In the genomic region with DNA sequence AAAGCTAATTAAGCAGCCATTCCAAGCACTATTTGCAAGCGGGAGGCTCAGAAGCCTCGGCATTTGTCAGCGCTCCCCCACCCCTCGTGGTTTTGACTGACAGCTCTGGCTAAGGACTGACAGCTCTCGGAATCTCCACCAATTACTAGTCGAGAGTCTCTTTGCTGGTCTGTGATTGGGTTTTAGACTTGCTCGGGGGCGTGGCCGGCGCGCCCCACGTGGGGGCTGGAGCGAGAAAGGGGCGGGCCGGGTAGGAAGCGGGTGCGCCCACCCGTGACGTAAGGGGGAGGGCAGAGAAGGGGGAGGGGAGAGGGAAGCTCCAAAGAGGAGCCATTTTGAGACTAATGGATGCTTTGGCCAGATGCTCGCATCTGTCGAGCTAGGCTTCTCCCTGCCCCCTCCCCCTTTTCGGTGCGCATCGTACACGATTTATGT, we compare ENCODE assay signal across 8 mouse cellular contexts. TPM values are rescaled to one million over a fixed set of nuclear protein-coding genes. Genes with fewer than 3 reads are reported as not detected.
DNase-seq lines count a peak whose midpoint lies in the region; ATAC-seq and TF ChIP-seq lines count a peak whose summit lies in the region.

No protein-coding gene starts in this region.

- H3K4me1 ChIP-seq in heart, embryonic 11.5 days (ENCODE audit: control insufficient read depth, insufficient read depth, low read length), result peaks cover 37% of the 10 kb centered on the region
- H3K4me1 ChIP-seq in kidney, embryonic 16.5 days (ENCODE audit: insufficient read depth, low read length), result peaks cover 53% of the 10 kb centered on the region
- peaks cover 33% of the 10 kb centered on the region for H3K4me1 ChIP-seq in liver, adult 2 months (ENCODE audit: control insufficient read depth, insufficient read depth, low read length)
- H3K4me1 ChIP-seq in stomach, embryonic 14.5 days (ENCODE audit: control insufficient read depth, insufficient read depth, low read length), result peaks cover 46% of the 10 kb centered on the region

- peak; percentile 54; the same call in 1 of the 2 replicates for TF ChIP-seq POLR2A in liver, adult 2 months (IDR thresholded peaks at IDR 0.05; ENCODE audit: extremely low read depth, insufficient read depth, low read length)

- no peaks in the 10 kb centered on the region for H3K9me3 ChIP-seq in heart, embryonic 11.5 days (replicated peaks; ENCODE audit: control insufficient read depth, low read length)
- no peaks in the 10 kb centered on the region for H3K9me3 ChIP-seq in kidney, embryonic 16.5 days (ENCODE audit: low read length)
- no peaks in the 10 kb centered on the region for H3K9me3 ChIP-seq in stomach, embryonic 14.5 days (ENCODE audit: control insufficient read depth, low read depth, low read length)

- peak overlapping the region; percentile 59 for H3K4me3 ChIP-seq in heart, embryonic 11.5 days (ENCODE audit: low read depth, low read length)
- peak overlapping the region; percentile 95 for H3K4me3 ChIP-seq in kidney, embryonic 16.5 days (ENCODE audit: low read length)
- peak overlapping the region; percentile 45 for H3K4me3 ChIP-seq in liver, adult 2 months (ENCODE audit: insufficient read depth, low read depth, low read length)
- H3K4me3 ChIP-seq in stomach, embryonic 14.5 days (ENCODE audit: low read depth, low read length), result peak overlapping the region; percentile 41

- H3K4me2 ChIP-seq in heart, embryonic 11.5 days, result peak overlapping the region; percentile 96
- peak overlapping the region; percentile 93 for H3K4me2 ChIP-seq in kidney, embryonic 16.5 days (replicated peaks; ENCODE audit: low read depth, low read length)
- H3K4me2 ChIP-seq in stomach, embryonic 14.5 days (replicated peaks; ENCODE audit: low read depth, low read length), result peak overlapping the region; percentile 98

- under 1% methylated on average over 21 of the region's 25 CpGs for WGBS in heart, embryonic 11.5 days (ENCODE audit: insufficient replicate concordance)
- under 1% methylated on average over 24 of the region's 25 CpGs for WGBS in kidney, embryonic 16.5 days
- under 1% methylated on average over 25 of the region's 25 CpGs for WGBS in liver, adult 2 months
- under 1% methylated on average over 25 of the region's 25 CpGs for WGBS in stomach, embryonic 14.5 days

- no peak for TF ChIP-seq CTCF in liver, adult 2 months (IDR thresholded peaks at IDR 0.05; ENCODE audit: low read depth, low read length)

- H3K79me2 ChIP-seq in liver, adult 2 months (ENCODE audit: control insufficient read depth, insufficient read depth, low read length), result peaks cover 16% of the 10 kb centered on the region; the same call in 1 of the 2 replicates

- peak; percentile 85 for ATAC-seq in erythroblast, adult 5-6 weeks (replicated peaks; ENCODE audit: low FRiP score, poor library complexity, severe bottlenecking)
- peak; percentile 79 for ATAC-seq in heart, embryonic 11.5 days (replicated peaks; ENCODE audit: insufficient number of reproducible peaks, low FRiP score, low TSS enrichment)
- ATAC-seq in kidney, embryonic 16.5 days (ENCODE audit: low FRiP score, low TSS enrichment), result peak; percentile 79
- peak; percentile 83 for ATAC-seq in stomach, embryonic 14.5 days (ENCODE audit: insufficient number of reproducible peaks, insufficient read depth, low FRiP score, low read depth)

- H3K27ac ChIP-seq in heart, embryonic 11.5 days (ENCODE audit: low read depth, low read length), result peak overlapping the region; percentile 76; the same call in 1 of the 2 replicates
- H3K27ac ChIP-seq in kidney, embryonic 16.5 days (ENCODE audit: low read length), result peak overlapping the region; percentile 95
- peak overlapping the region; percentile 85 for H3K27ac ChIP-seq in liver, adult 2 months (replicated peaks; ENCODE audit: insufficient read depth, low read depth, low read length)
- H3K27ac ChIP-seq in stomach, embryonic 14.5 days (ENCODE audit: low read length), result peak overlapping the region; percentile 95; the same call in 1 of the 2 replicates

- peaks cover 28% of the 10 kb centered on the region for H3K27me3 ChIP-seq in heart, embryonic 11.5 days (ENCODE audit: control insufficient read depth, insufficient read depth, low read length)
- H3K27me3 ChIP-seq in kidney, embryonic 16.5 days (ENCODE audit: insufficient read depth, low read length), result peaks cover 10% of the 10 kb centered on the region; the same call in 1 of the 2 replicates
- H3K27me3 ChIP-seq in liver, adult 2 months (ENCODE audit: control insufficient read depth, insufficient read depth, low read length), result no peaks in the 10 kb centered on the region
- H3K27me3 ChIP-seq in stomach, embryonic 14.5 days (ENCODE audit: control insufficient read depth, insufficient read depth, low read length), result no peaks in the 10 kb centered on the region

- peak; percentile 99 for DNase-seq in B cell, adult 2 months
- peak; percentile 100 for DNase-seq in brain, adult 2 months (ENCODE audit: low read depth, low spot score)
- peak; percentile 96 for DNase-seq in liver, adult 2 months (ENCODE audit: extremely low read depth, low read depth, low spot score)
- DNase-seq in naive thymus-derived CD4-positive, alpha-beta T cell, adult 2 months (ENCODE audit: low read depth), result peak; percentile 99

- no peaks in the 10 kb centered on the region for H3K36me3 ChIP-seq in heart, embryonic 11.5 days (ENCODE audit: control insufficient read depth, insufficient read depth, low read length)
- no peaks in the 10 kb centered on the region for H3K36me3 ChIP-seq in kidney, embryonic 16.5 days (ENCODE audit: insufficient read depth, low read length)
- H3K36me3 ChIP-seq in liver, adult 2 months (ENCODE audit: control insufficient read depth, insufficient read depth, low read length), result no peaks in the 10 kb centered on the region
- H3K36me3 ChIP-seq in stomach, embryonic 14.5 days (ENCODE audit: control insufficient read depth, insufficient read depth, low read length), result no peaks in the 10 kb centered on the region

- peak overlapping the region; percentile 73 for H3K9ac ChIP-seq in heart, embryonic 11.5 days (ENCODE audit: low read depth, low read length)
- H3K9ac ChIP-seq in kidney, embryonic 16.5 days (replicated peaks; ENCODE audit: low read length), result peak overlapping the region; percentile 76
- H3K9ac ChIP-seq in liver, adult 2 months (ENCODE audit: low read depth, low read length), result peak overlapping the region; percentile 70
- H3K9ac ChIP-seq in stomach, embryonic 14.5 days (replicated peaks; ENCODE audit: low read depth, low read length), result peak overlapping the region; percentile 54

RNA-seq across cellular contexts. Expression of gene Tle3, which starts 1.7 kb away (rescaled TPM):
- total RNA-seq in erythroblast, adult 5-6 weeks (2015; ENCODE audit: low replicate concordance), result 10.8 and 24.0 TPM in 2 replicates
- 11.6 and 16.6 TPM in 2 replicates for total RNA-seq in erythroblast, adult 5-6 weeks (2017; ENCODE audit: low replicate concordance)
- 9.3 and 11.4 TPM in 2 replicates for polyA plus RNA-seq in heart, embryonic 11.5 days (2014; fragmentation: Nextera tagmentation; extraction: Ambion mirVana)
- polyA plus RNA-seq in kidney, embryonic 16.5 days (2015; fragmentation: Nextera tagmentation; extraction: Ambion mirVana), result 26.0 and 30.8 TPM in 2 replicates
- 2.4 and 2.9 TPM in 2 replicates for total RNA-seq in liver, adult 2 months (2014; rRNA removed)
- polyA plus RNA-seq in liver, adult 2 months (2012; rRNA removed), result 9.7 and 14.8 TPM in 2 replicates
- polyA plus RNA-seq in stomach, embryonic 14.5 days (2014; fragmentation: Nextera tagmentation; extraction: Ambion mirVana), result 31.9 and 32.3 TPM in 2 replicates

Comparison
In these comparisons a context has a peak if more than half of its experiments do, and no peak if none do; other contexts are left out.
1. Peak in every context shown above with its lines: DNase-seq, ATAC-seq, H3K4me3 ChIP-seq and H3K27ac ChIP-seq.
2. H3K4me3 ChIP-seq: peak in every context shown above with its lines; median percentile 95 in kidney, embryonic 16.5 days; 59 in heart, embryonic 11.5 days; 45 in liver, adult 2 months; 41 in stomach, embryonic 14.5 days.